Mouse (Mus musculus) layer of hippocampus, postnatal 25 days (tissue): ENCODE data around the gene Hspb7. TPM values are rescaled to one million over a fixed set of nuclear protein-coding genes. Genes with fewer than 3 reads are reported as not detected.

Source experiments
- DNase-seq, 2 experiments: peaks; one replicate each; pipeline ENCODE4 v3.0.0; 2022; ENCODE audit warnings: mixed read lengths in 2 of 2, low spot score in 1 of 2; ENCODE audit errors: extremely low spot score in 1 of 2
- total RNA-seq, 2 experiments: library from RNA; stranded (reverse); gene quantifications; 2 replicates each; pipeline ENCODE4 v1.2.3; 2021

The Hspb7 gene
- total RNA-seq, 2 experiments from 2014 or later = not detected

GRCm38 (mm10) chr4:141415924-141416323 is 4.7 kb upstream of the Hspb7 start, which contains the start of gene Clcnkb:
Clcnkb (minus strand) TSS chr4:141416014.
- no peak for DNase-seq

- DNase-seq = no peak
Observed at GRCm38 (mm10) chr4:141419398-141420191, 984 bp upstream of the Hspb7 start.

- no peak for DNase-seq
Observed at GRCm38 (mm10) chr4:141420886-141421285, 307 bp downstream of the Hspb7 start.

DNA sequence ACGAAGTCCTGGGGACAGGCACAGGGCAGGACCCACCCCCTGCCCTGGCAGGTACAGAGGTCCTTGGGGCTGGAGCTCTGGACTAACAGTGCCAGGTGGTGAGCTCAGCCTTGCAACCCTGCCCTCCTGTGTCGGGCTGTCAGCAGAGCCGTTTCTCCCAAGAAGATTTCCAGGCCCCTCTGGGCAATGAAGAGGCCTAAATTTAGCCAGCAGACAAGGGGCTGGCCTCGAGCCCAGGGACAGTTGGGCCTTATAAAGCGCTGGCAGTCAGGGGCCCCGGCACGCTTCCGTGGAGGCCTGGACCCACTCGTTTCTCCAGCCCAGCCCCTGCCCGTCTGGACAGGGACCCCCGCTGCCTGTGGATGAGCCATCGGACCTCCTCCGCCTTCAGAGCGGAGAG is 844 bp downstream of the Hspb7 start:
- no peak for DNase-seq

DNA sequence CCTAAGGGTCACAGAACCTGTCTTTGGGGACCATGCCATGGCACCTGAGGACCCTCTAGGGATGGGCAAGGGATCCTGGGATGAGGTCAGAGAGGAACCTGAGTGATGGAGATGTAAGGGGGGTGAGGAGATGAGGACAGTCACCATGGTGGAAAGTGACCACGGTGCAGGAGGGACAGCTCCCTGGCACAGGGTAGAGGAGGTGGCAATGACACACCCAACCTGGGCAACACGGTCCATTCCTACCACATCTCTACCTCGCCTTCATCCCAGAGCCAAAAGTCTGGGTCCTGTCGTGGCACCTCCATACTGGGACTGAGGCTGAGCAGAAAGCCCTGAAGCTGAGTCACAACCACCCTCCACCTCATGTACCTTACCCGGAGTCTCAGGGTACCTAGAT is 2.3 kb downstream of the Hspb7 start:
- no peak for DNase-seq

GRCm38 (mm10) chr4:141423288-141423687 is 2.7 kb downstream of the Hspb7 start:
- no peak for DNase-seq

GRCm38 (mm10) chr4:141423691-141424431 is 3.3 kb downstream of the Hspb7 start:
- no peak for DNase-seq

DNA sequence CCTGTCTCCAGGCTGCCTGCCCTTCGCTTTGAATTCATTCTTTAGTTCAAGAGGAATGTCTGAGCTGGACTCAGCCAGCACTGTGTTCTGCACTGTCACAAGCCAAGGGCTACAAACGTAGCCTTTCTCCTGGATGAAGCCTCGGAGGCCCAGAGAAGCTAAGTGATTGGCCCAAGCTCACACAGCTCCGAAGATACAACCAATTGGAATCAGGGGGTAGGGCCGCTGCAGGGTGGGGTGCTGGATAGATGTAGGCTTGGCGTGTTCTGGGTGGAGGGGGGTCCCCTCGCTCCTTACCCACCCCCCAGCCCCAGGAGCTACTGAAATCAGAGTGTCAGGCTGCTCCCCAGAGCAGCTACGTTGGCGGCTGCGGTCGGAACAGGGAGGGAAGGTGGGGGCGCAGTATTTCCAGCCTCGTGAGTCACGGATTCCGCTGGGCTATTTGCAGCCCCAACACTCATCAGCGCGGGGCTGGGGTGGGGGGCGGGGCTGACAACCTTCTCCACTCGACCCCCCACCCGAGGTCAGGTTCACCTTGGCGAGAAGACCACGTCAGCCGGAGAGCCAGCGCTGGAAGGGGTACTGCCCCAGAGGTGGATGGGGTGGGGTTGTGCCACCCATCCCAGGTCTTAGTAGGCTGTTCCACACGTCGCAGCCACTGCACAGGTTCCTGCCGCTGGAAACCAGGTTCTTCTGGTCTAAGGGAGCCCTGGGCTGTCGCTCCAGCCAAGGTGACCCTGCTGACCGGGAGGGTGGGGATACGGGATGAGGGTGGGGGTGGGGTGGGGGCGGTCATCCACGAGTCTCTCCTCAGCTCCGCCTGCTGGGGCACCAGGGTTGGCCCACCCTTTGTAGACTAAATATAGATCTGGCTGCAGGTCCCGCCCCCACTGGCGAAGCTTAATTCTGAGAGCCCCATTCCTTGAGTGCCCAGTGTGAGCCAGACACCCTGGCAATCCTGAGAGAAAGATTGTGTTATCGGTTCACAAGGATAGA is 5.2 kb downstream of the Hspb7 start:
- DNase-seq = peak; percentile 34 to 40

- DNase-seq = no peak
Observed at GRCm38 (mm10) chr4:141426796-141427745, 6.5 kb downstream of the Hspb7 start.

DNA sequence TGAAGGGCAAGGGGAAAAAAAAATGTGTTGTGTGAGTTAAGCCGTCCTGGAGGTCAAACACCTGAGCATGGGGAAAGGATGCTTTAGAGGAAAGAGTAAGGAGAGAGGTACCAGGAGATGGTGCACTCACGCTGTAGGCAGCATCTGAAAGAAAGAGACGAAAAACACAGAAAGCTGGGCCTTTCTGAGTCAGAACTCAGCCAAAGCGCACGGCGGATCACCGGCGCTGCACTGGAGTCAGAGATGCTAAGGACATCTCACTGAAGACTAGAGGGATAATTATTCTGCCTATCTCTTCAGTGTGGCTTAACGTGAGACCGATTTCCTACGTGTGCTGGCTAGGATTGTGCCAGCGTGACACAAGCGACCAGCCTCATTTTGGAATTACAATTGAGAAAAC is 7.3 kb downstream of the Hspb7 start:
- no peak for DNase-seq

DNA sequence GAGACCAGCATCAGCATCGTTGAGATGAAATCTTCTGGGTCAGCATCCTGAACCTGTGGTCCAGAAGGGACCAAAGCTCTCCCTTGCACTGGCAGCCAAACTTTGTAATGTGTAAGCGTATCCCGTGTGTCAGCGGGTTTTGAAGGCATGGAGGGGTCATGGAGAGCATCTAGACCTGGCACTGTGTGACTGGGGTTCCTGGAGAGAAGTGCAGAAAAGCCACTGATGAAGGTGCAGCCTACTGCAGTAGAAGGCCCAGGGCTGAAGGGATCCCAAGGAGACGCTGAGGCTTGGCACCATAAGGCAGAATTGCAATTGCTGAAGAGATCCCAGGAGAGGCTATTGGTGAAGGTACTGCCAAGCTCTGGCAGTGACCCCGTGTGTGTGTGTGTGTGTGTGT is 8.8 kb downstream of the Hspb7 start:
- DNase-seq = no peak

GRCm38 (mm10) chr4:141429847-141430246 is 9.3 kb downstream of the Hspb7 start:
- DNase-seq = peak in 1 of 2 experiments; percentile 30

DNA sequence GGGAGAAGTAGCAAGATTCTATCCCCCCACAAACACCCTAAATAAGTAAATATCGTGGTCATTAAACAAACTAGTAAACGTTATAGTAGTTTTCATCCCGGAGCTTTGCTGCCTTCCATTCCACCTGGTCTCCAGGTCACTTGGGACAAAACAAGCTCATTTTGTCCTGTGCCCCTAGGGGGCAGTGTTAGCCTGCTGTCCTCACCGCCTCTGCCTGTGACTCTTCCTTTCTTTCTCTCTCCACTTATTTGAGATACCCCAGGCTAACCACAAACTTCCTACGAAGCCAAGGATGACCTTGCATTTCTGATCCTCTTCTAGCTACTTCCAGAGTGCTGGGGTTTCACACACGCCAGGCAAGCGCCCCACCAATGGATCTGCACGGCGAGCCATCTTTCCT is 10.4 kb downstream of the Hspb7 start:
- DNase-seq = peak; percentile 58 to 76

GRCm38 (mm10) chr4:141432666-141433065 is 12.1 kb downstream of the Hspb7 start:
- no peak for DNase-seq

GRCm38 (mm10) chr4:141433191-141433590 is 12.6 kb downstream of the Hspb7 start:
- DNase-seq = no peak

DNA sequence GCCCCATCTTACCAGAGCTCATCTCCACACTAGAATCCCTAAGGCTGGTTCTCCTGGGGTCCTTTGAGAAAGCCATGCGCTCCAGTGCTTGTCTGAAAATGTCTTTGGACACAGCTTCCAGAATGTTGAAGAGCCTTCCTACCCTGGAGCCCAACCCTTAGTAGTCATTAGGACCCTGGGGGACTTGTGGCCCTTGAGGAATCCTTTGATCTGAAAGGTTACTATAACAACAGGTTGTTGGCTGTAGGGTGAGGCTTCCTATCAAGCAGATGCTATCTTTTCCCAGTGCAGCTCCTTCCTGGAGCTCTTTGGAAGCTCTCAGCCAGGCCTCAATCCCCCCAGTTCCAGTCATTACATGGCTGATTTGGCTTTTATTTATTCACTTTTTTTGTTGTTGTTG is 15.4 kb downstream of the Hspb7 start, which contains the start of gene Srarp:
Gene Srarp (minus strand): TSS at position 132 of the 400 bp plus-strand sequence.
- no peak for DNase-seq

GRCm38 (mm10) chr4:141439083-141439803 is 18.7 kb downstream of the Hspb7 start:
- DNase-seq = no peak

- no peak for DNase-seq
Observed at GRCm38 (mm10) chr4:141440877-141441276, 20.3 kb downstream of the Hspb7 start.
